Mouse (Mus musculus) erythroid progenitor cell, adult 5-6 weeks (primary cell): ENCODE results near the gene Cyp2ab1. TPM values are rescaled to one million over a fixed set of nuclear protein-coding genes. Genes with fewer than 3 reads are reported as not detected.
"Not testable (repeated sequence)": the region's sequence is repeated elsewhere in the genome, so short reads cannot be mapped to it uniquely, and the experiment has no call there.

ENCODE experiments used
- ATAC-seq: replicated peaks from 2 replicates; pipeline ENCODE4 v1.8.0; 2016; ENCODE audit warnings: moderate number of reproducible peaks, mild to moderate bottlenecking, moderate TSS enrichment, inconsistent platforms; ENCODE audit not compliant: poor library complexity, low FRiP score, severe bottlenecking
- total RNA-seq, 2 experiments: library from RNA; stranded (forward) in 1 of 2; stranded (reverse) in 1 of 2; fragments of 150-400 nt in 1 of 2; fragments of 186-747, 209-891 nt in 1 of 2; gene quantifications; 2 replicates each; pipeline versions ENCODE4 v1.2.3 to v1.2.4; 2015 to 2017; ENCODE audit warnings: low replicate concordance in 2 of 2

Gene Cyp2ab1
- total RNA-seq (2015; ENCODE audit: low replicate concordance) (not detected in 2 replicates), total RNA-seq (2017; ENCODE audit: low replicate concordance) (0.39 TPM in 1 of 2 replicates, not detected in the other)

DNA sequence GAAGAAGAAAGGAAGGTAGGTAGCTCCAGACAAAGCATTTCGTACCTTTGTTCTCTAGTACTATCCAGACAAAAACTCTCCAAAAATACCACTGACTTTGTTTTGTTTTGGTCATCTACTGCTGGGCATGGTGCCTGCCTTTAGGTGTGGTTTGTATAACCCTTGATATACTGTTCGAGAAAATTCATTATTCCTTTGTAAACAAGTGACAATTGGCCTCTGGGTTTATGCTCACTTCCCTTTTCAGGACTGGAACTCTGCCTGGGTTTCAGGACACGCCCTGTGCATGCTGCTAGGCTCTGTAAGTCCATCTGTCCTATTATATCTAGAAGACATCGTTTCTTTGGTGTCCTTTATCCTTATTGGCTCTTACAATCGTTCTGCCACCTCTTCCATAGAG lies at the start of gene Cyp2ab1:
Cyp2ab1 (minus strand) TSS at position 119 of the 400 bp plus-strand sequence.
- no peak for ATAC-seq

- 0 out of 2 replicates have a peak, but pooled peaks have one; percentile 25 for ATAC-seq
These were observed 46.5 kb upstream of the Cyp2ab1 start for GRCm38 (mm10) chr16:20371731-20372130.

DNA sequence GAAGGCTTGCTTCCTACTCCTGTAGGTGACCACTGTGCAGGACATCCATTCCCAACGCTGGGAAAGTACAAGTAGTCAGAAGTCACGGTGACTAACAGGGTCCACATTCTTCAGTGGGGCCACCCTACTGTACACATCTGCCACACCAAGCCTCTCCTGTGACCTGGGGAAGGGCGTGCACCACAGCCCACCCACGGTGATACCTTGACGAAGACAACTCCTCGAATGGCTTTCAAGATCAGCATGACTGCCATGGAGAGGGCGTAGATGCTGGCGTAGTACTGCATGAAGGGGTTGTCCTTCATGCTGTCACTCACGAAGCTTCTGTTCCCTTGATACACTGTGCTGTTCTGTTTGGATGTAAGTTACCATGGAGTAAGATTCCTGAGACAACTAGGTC lies 43.0 kb upstream of the Cyp2ab1 start:
- no peak for ATAC-seq

DNA sequence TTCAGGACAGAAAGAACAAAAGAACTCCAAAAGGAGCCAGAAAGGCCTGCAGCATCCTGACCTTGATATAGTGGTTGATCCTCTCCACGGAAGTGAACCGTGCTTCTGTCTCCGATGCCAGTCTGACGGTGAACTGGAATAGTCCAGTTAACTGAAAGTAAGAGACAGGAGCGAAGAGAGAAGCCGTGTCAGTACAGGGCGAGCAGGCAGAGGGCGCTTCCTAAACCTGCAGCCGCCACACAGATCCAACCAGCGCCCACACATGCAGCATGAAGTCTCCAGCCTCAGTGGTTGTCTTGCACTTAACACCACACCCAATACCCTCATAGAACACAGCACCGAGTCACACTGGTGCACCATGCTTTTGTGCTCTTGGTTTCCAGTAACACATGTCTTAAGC lies 36.9 kb upstream of the Cyp2ab1 start:
- no peak for ATAC-seq

GRCm38 (mm10) chr16:20361496-20361895 lies 36.3 kb upstream of the Cyp2ab1 start:
- ATAC-seq: not testable (repeated sequence)

- ATAC-seq: no peak
These were observed 34.6 kb upstream of the Cyp2ab1 start for GRCm38 (mm10) chr16:20359643-20360295.

- ATAC-seq: no peak
These were observed 32.6 kb upstream of the Cyp2ab1 start for GRCm38 (mm10) chr16:20357837-20358236.

- no peak for ATAC-seq
These were observed 29.6 kb upstream of the Cyp2ab1 start for GRCm38 (mm10) chr16:20354762-20355161.

- ATAC-seq: no peak
These were observed 28.8 kb upstream of the Cyp2ab1 start for GRCm38 (mm10) chr16:20354011-20354410.

DNA sequence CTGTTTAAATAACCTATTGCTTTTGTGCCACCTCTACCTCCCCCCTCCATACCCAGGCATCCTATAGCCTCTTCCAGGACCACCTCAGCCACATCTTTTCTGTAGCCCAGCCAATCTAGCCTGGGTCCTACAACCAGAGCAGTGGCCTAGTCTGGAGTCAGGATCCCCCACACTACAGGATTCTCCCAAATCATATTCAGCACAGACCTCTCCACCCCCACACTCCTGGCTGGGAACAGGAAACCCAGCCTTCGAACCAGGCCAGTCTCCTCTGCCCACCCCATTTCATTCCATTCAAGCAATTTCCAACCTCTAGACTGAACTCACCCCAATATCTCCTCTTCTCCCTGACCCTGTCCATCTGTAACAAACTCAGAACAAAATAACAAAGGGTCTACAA lies 20.3 kb upstream of the Cyp2ab1 start:
- ATAC-seq: no peak

GRCm38 (mm10) chr16:20338616-20339015 lies 13.4 kb upstream of the Cyp2ab1 start:
- no peak for ATAC-seq

DNA sequence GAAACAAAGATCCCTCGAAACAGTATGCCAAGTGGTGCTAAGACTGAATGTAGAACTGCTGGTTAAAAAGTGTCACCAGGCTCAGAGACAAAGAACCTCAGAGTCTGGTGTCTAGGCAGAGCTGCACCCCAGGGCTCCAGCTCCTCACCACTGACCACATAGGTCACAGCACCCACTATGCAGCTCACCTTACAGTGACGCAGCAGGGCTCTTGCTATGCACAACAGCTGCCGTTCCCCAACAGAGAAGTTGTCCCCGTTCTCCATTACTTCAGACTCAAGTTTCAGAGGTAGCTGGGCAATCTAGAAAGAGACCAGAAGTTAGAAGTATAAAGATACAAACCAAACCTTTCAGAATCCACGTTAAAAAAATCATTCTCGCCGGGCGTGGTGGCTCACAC lies 9.7 kb upstream of the Cyp2ab1 start:
- ATAC-seq: no peak

DNA sequence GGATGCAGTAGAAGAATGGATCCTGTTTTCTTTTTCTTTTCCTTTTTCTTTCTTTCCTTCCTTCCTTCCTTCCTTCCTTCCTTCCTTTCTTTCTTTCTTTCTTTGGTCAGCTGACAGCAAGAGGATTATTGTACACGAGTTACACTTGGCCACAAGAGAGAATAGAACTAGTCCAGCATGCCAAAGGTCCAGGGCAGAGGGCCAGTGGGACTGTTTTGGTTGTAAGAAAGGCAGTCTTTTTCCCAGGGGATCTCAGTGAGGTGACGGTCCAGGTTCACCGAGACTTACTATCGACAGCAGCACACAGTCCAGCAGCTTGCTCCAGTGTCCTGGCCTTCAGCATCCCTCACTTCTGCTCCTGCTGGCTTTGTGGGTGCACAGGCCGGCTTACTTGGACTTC lies 3.1 kb upstream of the Cyp2ab1 start:
- ATAC-seq: no peak

DNA sequence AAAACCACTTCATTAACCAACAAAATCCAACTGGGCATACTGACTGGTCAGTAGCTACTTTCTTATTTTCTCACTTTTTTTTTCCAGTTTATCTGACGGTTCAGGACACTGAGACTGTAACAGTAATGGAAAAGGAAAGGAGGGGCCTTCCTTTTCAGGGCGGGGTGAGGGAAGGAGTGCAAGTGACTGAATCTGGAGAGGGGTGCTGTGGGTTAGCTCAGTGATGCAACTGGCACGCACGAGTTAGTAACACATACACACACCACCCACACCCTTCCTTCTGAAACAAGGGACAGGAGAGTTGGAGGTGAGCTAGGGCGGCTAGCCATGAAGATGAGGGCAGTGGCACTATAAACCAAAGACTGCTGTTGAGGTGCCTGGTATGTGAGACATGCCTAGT lies 1.3 kb downstream of the Cyp2ab1 start:
- no peak for ATAC-seq

GRCm38 (mm10) chr16:20322274-20322673 lies 2.9 kb downstream of the Cyp2ab1 start:
- ATAC-seq: no peak

- no peak for ATAC-seq
These were observed 8.4 kb downstream of the Cyp2ab1 start for GRCm38 (mm10) chr16:20316770-20317169.

- no peak for ATAC-seq
These were observed 9.9 kb downstream of the Cyp2ab1 start for GRCm38 (mm10) chr16:20315266-20315665.

GRCm38 (mm10) chr16:20312272-20312671 lies 12.9 kb downstream of the Cyp2ab1 start:
- no peak for ATAC-seq

- peak; percentile 89 for ATAC-seq
These were observed 23.2 kb downstream of the Cyp2ab1 start, which contains the start of gene Parl for GRCm38 (mm10) chr16:20301770-20302649. TSS of gene Parl (minus strand) at chr16:20302387.

DNA sequence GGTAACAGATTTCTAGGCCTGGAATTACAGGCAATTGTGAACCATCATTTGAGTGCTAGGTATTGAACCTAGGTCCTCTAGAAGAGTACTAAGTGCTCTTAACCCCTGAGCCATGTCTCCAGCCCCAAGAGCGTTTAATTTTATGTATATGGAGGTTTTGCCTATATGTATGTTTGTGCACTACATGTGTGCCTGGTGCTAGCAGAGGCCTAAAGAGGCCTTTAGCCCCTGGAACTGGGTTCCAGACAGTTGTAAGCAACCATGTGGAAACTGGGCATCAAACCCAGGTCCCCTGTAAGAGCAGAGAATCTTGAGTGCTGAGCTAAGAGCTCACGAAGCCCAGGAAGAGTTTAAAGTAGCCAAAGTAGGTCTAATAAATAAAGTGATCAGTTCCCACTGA lies 25.1 kb downstream of the Cyp2ab1 start:
- ATAC-seq: no peak

GRCm38 (mm10) chr16:20280238-20280637 lies 45.0 kb downstream of the Cyp2ab1 start:
- no peak for ATAC-seq
